Mouse (Mus musculus) thymus, postnatal 36 days (tissue): ENCODE measurements around the gene Polr2f.

Experiments used
- DNase-seq, 2 experiments: peaks; one replicate each; pipeline ENCODE4 v3.0.0; 2022; ENCODE audit warnings: mixed read lengths in 2 of 2

The Polr2f gene

DNA sequence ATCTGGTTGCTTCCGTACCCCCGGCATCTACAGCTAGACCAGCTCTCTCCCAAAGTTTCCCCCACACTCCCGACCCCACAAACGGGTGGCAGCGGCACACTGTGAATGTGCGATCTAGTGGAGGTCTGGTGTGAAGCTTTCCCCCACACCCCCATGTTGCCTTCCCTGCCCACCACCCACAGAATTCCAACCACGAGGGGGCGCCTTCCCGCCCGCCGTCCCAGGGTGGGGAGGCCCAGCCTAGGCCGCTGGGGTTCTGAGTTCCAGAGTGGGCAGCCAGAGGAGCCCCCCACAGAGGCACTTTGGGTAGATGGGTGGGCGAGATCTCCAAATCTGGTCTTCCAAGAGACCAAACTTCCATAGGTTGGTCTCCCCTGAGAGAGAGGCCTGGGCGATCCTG is 22.0 kb downstream of the Polr2f start:
- DNase-seq, result no peak

DNA sequence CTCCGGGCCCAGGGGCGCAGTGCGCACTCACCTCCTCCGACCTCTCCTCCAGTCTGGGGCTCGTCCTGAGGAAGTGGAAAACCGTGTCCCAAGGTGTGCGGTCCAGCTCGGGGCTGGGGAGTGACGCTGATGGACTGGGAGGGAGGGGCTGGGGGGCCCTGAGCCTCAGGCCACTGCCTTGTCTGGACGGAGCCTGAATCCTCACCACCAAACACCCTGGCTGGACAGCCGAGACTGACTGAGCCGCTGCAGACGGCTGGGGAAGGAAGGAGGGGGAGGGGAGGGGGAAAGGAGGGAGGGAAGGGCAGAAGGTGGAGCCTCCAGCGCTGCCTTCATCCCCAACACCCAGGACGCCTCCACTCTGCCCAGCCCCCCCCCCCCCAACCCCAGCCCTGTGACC is 23.4 kb downstream of the Polr2f start:
- no peak for DNase-seq

DNA sequence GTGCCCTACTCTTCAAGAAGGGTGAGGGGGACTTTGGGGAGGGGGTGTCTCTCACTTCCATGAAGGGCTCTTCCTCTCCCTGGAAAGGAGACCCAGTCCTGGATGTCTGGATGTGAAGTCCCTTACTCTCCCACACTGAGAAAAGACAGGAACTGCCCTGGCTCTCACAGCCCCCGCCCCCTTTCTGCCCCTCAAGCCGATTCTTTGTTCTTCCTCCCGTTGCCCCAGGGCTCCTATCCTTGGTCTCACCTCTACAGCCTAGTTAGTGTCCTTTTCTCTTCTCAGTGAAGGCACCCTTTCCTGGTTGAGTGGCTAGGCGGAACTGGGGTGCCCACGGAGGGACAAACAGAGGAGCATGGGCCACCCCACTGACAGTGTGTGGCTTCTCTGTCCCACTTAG is 24.3 kb downstream of the Polr2f start, which contains the start of gene Sox10:
Gene Sox10, minus strand, starts transcription at position 101 of the 400 bp plus-strand sequence.
- no peak for DNase-seq

DNA sequence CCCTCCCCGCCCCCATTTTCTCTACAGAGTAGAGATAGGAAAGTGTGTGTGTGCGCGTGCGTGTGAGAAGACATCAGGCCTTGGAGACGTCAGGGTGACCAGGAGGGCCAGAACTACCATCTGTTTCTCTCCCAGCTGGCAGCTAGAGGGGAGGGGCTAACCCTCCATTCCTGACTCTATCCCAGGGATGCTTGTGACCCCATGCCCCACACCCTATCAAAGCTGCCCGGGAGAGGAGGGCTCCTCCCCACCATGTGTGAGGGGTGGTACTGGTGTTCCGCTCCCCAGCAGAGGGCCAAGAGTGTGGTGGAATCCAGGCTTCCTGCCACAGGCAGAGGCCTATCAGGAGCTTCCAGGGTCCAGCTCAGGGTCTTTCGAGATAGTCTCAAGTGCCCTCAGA is 25.9 kb downstream of the Polr2f start:
- DNase-seq, result no peak

GRCm38 (mm10) chr15:79176905-79177304 is 36.1 kb downstream of the Polr2f start:
- no peak for DNase-seq

DNA sequence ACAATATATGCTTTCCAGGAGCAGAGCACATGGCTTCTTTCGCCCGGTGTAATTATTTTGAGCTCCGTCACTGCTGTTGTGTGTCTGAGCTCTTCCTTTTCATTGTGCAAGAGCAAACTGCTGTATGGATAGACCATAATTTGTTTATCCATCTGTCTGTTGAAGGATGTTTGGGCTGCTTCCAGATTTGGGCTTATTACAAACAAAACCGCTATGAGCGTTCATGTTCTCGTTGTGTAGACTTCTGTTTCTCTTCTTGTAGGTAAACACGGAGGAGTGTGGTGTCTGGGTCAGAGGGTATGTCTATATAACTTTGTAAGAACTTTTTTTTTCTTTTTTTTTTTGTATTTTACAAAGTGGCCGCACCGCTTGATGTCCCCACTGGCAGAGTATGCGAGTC is 44.4 kb downstream of the Polr2f start:
- DNase-seq, result no peak

DNA sequence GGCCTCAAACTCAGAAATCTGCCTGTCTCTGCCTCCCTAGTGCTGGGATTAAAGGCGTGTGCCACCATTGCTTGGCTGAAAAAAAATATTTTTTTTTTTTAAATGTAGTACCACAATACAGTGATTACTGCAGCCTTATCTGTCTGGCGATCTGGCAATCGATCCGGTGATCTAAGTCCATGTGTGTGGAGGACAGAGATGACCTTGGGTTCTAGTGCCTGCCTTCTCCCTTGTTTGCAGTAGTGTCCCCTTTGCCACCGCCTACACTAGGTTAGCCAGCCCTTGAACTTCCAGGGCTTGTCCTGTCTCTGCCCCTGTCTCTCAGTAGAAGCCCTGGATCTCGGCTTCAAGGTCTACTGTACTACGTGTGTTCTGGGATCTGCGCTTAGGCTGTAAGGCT is 47.0 kb downstream of the Polr2f start:
- no peak for DNase-seq

DNA sequence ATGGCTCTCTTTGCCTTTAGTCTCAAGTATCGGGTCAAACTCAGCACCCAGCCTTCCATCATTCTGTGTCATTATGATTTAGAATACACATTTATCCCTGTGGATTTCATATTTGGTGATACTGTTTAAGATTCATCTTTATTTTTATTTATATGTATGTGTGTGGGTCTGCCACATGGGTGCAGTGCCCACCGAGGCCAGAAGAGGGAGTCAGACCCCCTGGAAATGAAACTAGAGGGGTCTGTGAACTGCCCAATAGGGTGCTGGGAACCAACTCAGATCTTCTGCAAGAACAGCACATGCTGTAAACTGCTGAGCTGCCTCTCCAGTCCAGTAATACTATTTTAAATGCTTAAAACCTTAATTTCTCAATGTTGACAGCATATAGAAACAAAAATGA is 50.6 kb downstream of the Polr2f start:
- DNase-seq, result no peak

DNA sequence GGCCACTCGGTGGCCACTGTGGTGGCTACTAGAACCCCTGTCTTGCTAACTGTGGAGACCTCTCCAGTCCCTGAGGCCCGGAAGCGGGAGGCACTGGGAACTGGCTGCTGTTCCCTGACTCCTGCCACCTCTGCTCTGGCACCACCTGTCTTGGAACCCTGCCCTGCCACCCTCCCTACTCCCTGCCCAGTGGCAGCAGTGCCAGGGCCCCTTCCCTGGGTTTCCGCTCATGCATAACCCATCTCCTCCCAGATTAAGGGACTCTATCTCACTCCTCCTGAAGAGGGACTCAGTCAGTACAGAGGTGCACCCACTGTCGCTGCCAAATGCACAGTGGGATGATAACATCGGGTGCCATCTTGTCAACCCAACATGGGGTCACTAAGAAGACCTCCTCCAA is 51.6 kb downstream of the Polr2f start:
- no peak for DNase-seq

DNA sequence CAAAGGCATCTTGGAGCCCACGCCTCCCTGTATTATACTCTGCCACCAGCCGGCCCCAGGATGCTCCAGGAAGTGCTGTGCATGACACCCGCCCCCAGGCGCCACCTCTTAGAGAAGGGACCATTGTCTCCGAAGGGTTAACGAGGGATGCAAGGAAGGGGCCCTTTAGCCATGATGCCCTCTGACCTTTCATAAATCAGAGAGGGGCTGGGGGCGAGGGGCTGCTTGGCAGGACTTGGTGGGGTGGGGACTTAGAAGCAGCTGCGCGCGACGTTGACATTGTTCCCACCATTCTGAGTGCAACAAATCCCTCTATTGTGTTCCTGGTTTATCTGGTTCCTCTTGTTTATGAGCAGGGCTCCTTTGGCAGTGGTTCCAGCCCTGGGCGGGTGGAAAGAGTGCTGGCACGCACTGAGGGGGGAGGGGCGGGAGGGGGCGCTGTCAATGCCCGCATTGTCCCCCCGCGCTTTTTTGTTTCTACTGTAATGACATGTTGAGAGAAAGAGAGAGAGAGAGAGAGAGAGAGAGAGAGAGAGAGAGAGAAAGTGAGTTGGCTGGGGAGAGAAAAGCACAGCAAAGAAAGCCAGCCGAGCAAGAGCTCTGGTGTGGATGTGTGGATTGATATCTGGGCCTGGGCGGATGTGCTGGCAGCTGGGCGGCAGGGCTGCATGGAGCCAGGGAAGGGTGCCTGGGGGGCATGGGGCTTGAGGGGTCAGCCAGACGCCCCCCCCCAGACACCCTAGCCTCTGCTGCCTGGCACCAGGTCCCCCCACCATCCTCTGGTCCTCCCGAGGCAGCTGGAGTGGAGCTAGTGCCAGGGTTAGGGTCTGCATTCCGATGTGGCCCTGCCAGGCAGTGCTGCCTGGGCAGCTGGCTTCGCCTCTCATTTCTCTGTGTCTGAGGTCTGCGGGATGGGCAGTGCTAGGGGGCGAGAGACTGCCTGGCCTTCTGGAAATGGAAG is 52.4 kb downstream of the Polr2f start:
- DNase-seq, result no peak

- DNase-seq, result no peak
Measured at GRCm38 (mm10) chr15:79194048-79194447, 53.2 kb downstream of the Polr2f start.

DNA sequence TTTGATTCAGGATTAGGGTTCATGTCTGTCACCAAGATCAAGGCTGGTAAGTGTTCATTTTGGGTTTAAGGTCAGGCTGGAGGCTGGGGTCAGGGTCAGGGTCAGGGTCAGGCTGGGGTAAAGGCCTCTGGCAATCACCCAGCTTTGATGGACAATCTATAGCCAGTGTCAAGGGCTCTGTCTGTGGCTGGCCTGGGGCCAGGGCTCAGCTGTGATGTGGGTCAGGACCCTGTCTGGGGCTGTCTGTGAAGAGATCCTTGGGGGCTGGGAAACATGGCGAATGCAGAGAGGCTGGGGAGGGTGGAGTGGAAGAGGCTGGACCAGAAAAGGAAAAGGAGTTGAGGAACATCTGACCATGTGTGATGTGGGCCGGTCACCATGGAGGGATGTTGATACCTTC is 54.1 kb downstream of the Polr2f start:
- no peak for DNase-seq

GRCm38 (mm10) chr15:79195492-79195891 is 54.7 kb downstream of the Polr2f start:
- DNase-seq, result no peak

GRCm38 (mm10) chr15:79199390-79199976 is 58.7 kb downstream of the Polr2f start:
- DNase-seq, result no peak
